Mouse (Mus musculus) WW6 (cell line): ENCODE results near the gene Rimbp3.
A peak's percentile ranks its signal among the peaks of the same experiment; 100 is the strongest.
"Not testable (repeated sequence)": the region's sequence is repeated elsewhere in the genome, so short reads cannot be mapped to it uniquely, and the experiment has no call there.

Source experiments
- DNase-seq: peaks from one replicate; pipeline ENCODE4 v3.0.0-alpha.2; 2013; ENCODE audit warnings: low read depth, low spot score

The Rimbp3 gene

DNA sequence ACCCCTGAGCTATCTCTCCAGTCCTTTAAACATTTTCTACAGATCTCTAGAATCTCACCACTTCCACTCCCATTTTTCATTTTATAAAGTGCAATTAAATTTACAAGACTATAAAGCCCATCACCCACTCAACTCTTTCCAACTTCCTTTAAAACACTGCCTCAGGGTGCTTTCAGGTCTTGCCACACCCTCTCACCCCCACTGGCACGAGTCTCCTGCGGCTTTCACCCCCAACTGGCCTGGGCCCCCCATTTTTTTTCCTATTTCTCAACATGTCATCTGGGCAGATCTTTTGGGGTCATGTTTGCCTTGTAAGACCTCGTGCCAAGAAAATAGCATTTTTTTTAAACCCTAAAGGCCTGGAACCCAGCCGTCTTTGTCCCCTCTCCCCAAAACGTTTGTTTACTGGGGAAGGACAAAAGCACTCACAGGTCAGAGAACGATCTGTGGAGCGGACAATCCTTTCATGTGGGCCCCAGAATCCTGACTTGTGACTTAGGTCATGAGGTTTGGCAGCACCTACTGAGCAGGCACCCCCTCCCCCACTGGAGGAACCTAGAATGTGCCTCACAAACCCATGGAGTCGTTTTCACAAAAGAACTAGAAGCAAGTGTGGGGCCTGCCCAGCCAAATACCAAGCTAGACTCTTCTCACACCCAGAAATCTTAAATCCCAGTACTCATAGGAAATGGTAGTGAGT is 8.7 kb downstream of the Rimbp3 start:
- DNase-seq, result no peak

DNA sequence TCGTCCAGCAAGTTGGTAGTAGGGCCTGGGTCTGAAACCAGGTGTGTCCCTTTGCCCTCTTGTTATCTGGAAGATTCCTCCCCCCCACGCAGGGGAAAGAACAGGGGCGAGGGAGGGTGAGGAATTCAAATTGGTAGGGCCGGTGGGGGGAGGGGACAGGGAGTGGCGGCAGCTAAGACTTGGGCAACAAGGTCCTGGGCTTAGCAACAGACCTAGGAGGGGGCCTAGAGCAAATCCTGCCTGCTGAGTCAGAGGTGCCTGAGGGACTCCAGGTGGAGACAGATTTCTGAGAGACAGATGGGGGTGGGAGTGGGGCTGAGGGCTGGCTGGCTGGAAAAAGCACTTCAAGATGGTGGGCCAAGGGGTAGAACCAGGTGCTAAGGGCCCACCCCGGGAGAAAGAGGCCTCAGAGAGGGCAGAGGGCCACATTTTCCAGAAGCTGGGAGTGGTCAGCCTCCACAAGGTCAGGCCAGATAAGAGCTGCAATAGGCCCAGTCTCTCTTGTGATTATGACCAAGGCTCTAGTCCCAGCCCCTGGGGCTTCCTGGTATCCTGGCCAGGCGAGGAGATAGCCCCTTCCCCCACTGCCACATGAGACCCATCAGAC is 11.8 kb downstream of the Rimbp3 start:
- DNase-seq, result no peak

DNA sequence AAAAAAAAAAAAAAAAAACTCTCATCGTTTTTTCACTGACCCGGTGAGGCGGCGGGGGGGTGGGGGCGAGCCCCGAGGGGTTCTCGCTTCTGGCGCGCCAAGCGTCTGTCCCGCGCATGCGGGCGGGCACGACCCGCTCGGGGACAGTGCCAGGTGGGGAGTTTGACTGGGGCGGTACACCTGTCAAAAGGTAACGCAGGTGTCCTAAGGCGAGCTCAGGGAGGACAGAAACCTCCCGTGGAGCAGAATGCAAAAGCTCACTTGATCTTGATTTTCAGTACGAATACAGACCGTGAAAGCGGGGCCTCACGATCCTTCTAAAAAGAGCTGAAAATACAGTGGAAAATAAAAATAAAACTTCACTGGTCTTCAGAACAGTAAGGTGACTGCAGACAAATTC is 13.8 kb downstream of the Rimbp3 start:
- peak; percentile 87 for DNase-seq

DNA sequence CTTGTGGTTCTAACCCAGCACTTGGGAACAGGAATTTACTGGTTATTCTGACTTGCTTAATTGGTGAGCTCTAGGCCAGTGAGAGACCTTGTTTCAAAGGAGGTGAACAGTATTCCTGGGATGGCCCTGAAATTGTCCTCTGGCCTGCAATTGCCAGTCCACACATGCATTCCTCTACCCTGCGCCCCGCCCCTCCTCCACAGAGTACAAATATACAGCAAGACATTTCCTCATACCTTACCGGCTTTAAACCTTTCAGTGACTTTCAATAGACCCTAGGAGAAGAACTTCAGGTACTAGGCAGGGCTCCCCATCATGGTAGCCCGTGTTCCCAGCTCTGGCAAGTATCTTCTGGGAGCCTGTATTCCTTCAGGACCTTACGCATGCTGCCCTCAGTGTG is 17.2 kb downstream of the Rimbp3 start:
- no peak for DNase-seq

DNA sequence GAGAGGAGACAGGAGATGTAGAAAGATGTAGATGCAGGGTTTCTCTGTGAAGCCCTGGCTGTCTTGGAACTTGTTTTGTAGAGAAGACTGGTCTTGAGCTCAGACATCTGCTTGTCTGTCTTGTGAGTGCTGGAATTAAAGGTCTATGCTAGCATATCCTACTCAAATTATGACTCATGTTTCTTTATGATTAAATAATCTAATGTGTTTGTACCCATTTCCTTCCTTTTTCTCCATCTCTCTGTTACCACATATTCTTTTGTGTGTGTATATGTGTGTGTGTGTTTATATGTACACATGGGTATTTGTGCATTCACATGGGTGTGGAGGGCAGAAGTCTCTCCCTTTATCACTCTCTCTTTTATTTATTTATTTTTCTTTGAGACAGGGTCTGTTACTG is 18.1 kb downstream of the Rimbp3 start:
- no peak for DNase-seq

DNA sequence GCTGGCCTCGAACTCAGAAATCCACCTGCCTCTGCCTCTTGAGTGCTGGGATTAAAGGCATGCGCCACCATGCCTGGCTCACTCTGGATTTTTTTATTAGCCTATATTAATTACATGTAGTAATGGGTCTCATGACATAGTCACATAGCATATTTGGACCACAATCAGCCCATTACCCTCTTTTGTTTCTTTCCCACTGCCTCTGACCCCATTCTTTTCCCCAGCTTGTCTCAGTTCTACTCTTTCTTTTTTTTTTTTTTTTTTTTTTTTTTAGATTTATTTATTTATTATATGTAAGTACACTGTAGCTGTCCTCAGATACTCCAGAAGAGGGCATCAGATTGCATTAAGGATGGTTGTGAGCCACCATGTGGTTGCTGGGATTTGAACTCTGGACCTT is 23.1 kb downstream of the Rimbp3 start:
- not testable (repeated sequence) for DNase-seq

DNA sequence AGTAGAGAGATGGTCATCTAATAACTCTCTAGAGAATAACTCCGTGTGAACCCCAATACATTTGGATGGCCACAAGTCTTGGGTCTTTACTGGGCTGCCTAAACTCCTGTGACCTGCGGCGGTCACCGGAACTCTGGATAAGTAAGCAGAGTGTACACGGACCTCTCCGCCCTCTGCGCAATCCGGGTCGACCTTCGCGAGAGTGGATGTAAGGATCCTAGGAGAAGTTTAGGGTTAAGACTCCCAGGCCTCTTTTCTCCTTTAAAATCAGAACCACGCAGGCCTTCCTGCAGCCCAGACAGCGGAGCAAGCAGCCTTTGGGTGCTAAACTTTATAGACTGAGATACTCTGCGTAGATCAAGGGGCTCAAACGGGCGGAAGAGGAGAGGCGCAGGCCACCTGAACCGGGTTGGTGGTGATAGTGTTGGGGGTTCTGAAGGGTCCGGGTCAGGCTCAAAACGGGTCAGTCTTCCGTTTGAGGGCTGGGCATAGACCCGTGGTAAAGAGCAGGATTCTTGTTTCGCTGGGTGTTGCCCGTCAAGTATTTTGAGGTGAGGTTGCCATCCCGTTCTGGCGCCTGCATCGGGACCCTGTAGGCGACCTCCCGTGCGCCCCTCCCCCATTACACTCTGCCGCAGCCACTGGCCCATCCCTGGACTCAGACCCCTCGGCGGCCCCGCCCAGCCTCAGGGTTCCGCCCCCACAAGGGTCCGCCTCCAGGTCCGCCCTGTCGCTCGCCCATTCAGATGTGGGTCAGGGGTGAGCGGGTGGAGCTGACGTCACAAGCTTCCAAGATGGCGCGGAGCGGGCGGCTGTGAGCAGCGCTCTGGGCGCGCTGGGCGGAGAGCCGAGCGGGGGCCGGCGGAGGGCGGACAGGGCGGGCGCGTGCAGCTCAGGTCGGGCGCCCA is 24.6 kb downstream of the Rimbp3 start, which contains the start of gene Hic2:
Hic2 (plus strand) TSS at position 779 of the 908 bp plus-strand sequence.
- peak; percentile 95 for DNase-seq

DNA sequence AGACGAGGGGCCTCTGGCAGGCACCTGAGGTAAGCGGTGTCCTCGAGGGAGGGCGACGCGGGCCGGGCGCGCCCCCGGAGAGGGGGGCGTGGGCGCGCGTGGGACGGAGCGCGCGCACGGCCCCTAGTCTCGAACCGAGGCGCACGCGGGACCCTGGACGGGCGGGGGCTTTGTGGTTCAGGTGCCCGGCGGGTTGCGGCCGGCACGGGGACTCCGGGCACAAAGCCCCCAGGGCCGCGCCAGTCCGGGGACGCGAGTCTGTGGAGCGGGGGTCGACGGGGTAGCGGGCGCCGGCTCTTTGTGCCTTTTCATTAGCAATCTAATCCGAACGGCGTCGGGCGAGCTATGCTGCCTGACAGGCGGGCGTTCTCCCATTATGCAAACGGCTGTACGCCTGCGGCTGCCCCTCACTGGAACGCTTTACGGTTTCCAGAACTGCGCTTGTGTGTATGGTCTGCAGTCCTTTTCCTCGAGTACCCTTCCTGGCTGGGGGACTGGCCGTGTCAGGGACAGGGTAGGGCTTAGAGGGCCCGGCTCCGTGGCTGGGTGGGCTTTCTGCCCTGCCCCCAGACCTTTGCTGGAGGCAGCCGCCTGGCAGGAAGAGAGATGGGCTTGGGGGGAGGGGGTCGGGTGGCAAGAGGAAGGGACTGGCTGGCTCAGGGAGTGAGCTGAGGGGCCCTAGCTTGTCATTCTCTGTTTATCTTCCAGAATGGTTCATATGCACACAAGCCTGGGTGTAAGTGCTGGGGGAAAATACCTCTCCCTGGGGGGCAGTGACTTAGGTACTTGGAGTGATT is 25.5 kb downstream of the Rimbp3 start:
- DNase-seq, result no peak

DNA sequence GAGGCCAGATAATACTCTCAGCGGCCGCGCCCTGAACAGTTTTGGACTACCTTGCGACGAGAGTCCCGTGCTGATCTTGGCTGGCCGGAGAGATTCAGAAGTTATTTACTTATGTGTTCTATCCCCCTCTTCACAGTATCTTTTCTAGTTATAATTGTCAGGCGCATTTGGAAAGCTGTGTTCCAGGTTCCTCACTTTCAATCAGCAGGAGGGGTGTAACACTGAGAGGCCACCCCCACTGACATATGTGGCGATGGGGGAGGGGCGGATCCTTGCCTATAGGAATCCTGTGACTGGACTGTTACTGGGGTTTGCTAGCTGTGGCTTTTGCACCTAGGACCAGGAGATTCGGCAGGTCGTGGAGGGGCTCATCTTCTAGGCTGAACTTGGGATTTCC is 26.1 kb downstream of the Rimbp3 start:
- no peak for DNase-seq

DNA sequence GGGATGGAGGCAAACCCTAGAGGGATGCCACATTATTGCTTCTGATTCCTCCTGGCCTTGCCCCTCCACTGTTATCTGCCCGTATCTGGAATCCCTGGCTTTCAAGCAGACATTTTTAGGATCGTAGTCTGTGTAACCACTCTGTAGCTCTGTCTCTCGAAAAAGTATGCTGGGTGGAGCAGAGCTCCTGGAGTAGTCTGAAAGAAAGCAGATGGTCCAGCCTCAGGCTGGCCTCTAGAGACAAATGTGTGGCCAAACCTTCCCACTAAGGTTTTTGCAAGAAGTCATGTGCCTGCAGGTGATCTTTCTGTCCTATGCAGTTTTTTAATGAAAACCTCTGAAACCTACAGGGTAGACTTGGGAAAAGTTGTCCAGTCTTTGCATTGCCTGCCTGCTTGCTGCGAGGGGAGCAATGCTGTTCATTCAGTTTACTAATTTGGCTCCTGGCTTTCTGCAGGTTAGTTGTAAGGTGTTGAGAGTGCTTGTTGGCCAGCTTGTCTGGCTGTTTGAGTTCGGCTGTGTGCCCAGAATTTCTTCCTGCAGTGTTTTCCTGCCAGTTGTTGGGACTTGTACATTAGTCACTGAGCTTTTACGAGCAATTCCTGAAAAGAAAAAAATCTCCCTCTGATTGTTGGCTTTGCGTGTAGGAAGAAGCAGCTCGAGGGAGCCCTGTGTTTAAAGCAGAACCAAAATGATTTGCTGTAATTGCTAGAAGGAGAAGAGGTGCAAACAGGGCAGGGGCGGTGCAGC is 26.7 kb downstream of the Rimbp3 start:
- no peak for DNase-seq

DNA sequence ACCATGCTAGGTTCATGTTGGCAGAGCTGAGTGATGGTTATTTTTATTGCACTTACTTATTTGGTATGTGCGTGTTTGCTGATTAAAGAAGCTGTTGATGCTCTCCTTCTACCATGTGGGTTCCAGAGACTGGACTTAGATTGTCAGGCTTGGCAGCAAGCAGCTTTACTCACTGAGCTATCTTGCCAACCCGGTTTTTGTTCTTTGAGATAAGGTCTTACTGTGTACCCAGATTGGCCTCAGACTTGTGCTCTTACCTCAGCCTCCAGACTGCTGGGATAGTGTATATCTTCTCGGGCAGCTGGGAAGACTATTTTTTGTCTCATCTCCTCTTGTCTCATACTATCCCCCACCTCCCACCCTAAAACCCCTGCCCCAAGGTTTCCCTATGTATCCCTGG is 29.2 kb downstream of the Rimbp3 start:
- DNase-seq, result no peak

DNA sequence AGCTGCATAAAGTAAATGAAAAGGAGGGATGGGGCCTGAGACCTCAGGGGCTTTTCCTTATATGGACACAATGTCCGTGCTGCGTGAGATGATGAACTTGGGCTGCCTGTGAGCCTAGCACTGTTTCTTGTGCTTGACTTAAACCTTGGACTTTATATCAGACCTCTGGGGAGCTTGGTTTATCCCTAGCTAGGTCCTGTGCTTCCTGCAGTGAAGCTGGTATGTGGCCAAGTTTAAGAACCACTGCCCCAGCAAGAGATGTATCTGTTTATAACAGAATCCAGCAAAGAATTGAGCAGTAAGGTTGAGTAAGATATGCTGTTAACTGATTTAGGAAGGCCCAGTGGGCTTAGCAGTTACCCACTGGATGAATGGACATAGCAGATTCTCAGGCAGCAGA is 31.0 kb downstream of the Rimbp3 start:
- no peak for DNase-seq

DNA sequence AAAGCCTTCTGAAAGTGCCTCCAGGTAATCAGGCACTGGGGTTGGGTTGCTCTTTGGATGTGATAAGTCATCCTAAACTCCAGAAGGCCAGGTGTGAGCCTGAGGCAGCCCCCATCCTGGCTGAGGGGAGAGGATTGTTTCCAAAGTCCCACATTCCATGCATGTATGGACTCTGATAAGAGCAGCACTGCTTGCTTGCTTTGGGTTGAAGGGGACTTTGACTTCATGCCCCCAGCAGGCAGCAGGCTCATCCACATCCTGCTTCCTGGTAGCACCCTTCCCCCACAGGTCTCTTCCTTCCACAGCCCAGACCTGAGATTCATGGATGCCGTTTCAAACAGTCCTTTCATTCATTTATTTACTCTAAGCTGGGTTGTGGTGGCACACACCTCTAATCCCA is 35.3 kb downstream of the Rimbp3 start:
- no peak for DNase-seq

DNA sequence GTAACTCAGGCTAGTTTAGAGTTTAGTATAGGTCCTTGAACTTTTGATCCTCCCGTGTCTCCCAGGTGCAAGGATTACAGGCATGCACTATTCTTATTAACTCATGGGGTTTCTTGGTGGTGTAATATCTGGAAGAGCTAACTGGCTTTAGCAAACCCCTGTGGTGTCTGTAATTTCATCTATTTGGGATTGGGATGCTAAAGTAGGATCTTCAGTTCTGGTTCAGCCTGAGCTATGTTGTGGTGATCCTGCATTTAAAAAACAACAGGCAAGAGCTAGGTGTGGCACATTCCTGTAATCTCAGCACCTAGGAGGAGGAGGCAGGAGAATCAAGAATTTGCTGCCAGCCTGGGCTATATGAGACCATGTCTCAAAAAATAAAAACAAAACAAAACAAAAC is 36.6 kb downstream of the Rimbp3 start:
- no peak for DNase-seq

DNA sequence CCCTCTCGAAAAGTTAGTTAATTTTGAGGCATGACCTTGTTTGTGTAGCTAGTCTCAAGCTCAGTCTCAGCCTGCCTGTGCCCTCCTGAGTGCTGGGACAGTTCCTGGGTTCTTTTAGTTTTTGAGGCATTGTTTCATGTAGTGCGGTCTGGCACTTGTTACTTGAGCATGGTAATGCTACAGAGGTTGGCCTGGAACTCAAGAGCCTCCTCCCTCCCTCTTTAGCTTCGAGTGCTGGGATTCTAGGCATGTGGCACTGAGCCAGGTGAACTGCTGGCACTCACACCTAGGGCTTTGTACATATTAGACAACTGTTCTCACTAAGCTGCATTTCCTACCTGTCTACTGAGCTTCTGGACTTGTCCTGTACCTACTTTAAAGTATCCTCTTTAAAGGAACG is 39.3 kb downstream of the Rimbp3 start:
- no peak for DNase-seq

DNA sequence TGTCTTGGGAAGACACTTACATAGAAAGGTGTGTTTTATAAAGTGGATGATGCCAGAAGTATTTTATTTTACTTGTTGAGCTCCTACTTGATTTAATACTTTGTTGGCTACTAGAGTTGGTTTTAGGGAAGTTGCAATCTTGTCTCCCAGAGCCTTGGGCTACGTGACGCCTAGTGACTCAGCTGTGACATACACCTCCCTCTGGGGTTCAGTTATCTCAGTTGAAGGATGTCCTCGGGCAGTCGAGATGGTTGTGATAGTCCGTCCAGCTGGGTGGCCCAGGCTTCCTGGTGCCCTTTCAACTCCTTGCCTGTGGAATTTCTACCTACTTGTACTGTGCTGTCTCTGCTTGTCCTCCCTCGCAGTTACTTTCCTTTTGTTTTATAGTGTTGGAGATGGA is 40.7 kb downstream of the Rimbp3 start:
- no peak for DNase-seq

DNA sequence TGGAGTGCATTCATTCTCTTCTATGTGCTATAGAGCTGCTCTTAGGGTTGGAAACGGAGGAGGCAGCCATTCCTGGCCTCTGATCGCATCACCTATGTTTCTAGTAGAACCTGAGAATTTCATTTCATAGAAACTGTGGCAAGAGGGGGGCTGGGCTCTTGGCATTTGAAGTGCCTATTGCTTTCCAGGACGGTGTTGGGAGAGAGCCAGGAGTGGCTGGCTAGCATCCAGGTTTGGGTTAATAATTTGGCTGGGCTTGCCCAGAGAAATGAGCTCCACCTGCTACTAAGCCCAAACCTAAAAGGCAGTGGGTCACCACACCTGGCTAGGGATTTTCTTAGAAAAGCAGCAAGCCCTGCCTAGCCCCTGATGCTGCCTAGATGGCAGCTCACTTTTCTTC is 43.1 kb downstream of the Rimbp3 start:
- no peak for DNase-seq

DNA sequence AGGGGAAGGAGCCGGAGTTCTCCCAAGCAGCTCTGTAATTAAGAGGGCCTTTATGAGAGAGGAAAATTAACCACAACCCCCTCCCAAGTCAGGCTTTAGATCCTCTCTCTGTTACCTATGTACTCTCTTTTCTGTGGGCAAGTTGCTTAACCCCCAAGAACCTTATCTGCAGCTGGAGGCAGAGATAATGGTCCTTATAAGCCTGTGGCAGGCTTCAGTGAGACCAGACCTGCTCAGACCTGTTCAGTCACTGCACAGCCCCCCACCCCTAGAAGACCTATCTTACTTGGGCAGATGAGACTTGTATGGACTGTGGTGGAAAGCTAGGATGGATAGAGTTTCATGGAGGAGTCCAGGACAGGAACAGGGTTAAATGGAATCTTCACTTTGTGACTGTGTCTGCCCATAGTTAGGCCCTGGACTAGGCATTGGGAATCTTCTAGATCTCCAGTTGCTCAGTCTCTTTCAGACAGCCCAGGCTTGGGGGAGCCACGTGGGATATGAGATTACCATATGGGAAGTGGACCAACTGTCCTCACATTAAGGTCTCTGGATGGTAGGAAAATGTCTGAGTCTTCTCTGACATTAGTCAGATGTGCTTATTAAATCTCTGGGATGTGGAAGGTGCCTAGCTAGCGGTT is 43.8 kb downstream of the Rimbp3 start:
- DNase-seq, result no peak

DNA sequence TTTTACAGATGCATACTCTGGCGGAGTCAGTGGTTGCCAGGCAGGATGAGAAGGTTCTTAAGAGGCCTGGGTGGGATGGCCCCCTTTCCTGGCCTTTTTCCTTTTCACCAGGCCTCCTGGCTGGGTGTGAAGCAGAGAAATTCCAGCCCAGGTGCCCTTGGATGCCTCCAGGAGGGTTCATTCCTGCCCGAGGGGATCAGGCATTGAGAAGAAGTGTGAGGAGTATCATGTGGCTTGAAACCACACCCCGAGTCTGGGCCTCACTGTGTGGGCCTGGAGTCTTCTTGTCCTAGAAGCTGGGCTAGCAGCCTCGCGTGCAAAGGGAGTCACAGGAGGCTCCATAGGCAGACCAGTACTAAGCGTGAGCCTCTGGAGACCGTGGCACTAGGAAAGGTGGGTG is 44.4 kb downstream of the Rimbp3 start:
- DNase-seq, result no peak

DNA sequence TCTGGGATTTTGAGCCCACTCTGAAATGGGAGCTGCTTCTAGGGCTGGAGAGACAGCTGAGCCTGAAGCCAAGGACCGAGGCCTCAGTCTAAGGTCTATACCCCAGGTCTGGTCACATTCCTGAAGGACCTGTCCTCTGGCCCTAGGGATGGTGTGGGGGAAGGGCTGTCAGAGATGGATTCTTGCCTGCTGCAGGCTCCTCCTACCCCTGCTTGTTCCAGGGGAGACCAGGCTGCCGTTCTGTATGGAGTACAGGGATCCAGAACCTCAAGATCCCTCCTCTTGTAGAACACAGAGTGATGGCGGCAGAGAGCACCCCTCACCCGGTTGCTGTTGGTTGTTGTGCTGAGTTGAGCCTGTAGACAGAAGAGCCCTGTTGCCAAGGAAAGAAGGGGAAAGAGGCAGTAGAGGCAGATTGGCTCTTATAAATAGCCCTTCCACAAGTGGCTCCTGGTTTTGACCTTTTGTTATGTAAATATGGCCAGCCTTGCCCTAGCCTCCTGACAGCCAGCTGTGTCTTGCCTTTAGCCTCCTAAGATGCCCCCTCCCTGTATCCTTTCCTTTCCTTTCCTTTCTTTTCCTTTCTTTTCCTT is 45.7 kb downstream of the Rimbp3 start:
- no peak for DNase-seq
